Mouse (Mus musculus) thymus, postnatal 4 days (tissue): ENCODE results near the gene Zfp872.
"Not testable (repeated sequence)": the region's sequence is repeated elsewhere in the genome, so short reads cannot be mapped to it uniquely, and the experiment has no call there.

Experiments
- DNase-seq: peaks from one replicate; pipeline ENCODE4 v3.0.0; 2021

The Zfp872 gene

DNA sequence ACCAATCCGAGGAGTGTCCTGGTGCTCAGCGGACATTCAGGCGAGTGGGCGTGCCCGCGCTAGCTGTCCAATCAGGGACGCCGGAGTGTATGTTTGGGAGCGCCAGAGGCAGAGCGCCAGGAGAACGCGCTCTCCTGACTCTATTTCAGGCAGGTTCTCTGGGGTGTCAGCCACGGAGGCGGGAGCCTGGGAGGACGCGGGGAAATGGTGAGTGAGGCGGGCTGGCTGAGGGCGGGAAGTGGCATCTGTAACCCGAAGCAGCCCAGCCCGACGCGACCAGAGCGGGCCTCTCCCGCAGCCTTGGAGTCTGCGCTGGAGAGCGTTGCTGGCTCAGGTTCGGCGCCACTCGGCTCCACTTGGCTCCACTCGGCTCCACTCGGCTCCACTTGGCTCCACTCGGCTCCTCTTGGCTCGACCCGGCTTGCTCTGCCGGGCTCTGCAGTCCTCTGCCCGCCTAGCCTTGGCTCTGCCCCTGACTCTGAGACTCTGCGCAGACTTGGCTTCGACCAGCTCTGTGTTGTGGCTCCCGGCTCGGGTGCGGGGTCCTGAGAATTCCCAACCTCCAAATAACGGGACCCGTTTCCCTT, at the start of gene Zfp872:
Zfp872 (plus strand) TSS at position 66 of the 587 bp plus-strand sequence.
- DNase-seq: peak; percentile 29

DNA sequence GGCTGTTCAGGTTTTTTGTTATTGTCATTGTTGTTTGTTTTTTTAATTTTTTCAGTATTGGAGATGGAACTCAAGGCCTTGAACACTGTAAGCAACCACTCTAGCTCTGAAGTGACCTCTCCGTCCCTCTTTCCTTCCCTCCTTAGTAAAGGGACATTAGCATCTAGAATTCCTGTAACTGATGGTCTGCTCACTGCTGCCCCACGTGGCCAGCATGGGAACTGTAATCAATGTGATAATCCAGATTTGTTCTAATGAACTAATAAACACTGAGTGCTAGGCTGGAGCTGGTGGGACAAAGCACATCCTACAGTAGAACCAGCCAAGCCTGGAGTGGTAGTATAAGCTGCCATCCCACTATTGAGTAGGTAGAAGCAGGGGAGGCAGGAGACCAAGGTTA, 49.4 kb upstream of the Zfp872 start:
- DNase-seq: peak; percentile 57

DNA sequence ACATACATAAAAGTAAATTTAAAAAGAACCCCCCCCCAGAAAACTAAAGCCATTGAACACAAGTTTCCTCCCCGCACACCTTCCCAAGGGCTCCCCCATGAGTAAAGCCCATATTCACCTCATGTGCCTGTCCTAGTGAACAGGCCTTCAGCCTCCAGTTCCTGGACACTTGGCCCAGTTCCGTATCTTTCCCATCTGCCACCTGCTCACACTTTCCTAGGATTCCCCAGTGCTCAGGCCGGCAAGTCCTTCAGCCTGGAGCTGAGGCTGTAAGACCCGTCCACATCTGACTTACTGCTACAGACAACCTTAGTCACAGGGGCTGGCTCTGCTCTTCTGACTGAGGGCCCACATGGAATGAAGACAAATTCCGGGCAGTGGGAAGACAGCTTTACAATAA, 48.1 kb upstream of the Zfp872 start:
- DNase-seq: no peak

DNA sequence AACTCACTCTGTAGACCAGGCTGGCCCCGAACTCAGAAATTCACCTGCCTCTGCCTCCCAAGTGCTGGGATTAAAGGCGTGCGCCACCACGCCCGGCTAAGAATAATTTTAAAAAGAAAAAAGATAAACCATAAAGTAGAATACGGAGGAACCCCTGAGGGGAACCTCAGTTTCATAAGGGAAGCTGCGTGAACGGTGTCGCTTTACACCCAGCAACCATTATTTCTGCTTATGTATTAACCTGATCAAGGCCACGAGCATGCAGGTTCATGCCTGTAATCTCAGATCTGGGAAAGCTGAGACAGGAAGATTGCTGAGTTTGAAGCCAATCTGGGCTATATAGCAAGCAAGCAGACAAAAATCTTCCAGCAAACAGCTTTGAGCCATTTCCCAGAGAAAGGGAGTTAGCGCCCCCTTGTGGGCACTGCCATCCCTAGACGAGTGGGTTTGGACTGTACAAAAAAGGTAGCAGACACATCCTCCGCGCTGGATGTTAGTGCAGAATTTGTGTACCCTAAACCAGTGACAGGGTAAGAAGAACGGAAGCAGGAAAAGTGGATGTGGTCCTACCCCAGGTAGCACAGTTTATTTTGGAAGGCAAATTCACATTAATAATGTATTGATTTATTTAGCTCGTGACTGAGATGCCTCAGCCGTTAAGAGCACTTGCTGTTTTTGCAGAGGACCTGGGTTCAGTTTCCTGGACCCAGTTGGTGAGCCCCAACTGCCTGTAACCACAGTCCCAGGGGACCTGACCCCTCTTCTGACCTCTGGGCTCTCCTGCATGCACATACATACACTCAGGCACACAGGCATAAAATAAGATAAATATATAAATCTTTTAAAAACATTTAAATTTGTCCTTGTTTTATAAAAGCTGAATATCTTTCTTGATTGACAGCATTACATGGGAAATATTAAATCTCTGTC, 44.5 kb upstream of the Zfp872 start:
- DNase-seq: peak; percentile 97

DNA sequence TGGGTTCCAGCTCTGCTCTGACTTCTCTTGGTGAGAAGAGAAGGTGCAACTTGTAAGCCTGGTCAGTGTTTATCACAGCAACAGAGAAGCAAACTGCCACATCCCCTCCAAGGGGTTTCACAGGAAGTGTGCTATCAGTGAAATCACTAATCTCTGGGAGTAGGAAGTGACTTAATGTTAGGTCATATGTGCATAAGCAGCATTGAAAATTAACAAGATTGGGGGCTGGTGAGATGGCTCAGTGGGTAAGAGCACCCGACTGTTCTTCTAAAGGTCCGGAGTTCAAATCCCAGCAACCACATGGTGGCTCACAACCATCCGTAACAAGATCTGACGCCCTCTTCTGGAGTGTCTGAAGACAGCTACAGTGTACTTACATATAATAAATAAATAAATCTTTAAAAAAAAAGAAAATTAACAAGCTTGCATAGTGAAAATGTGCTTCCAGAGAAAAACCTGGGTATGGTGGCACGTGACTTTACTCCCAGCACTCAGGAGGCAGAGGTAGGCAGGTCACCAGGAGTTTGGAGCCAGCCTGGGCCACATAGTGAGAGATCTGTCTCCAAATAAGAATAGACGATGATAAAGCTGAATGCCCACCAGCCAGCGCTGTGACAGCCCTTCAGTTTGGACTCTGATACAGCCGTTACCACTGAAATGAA, 43.5 kb upstream of the Zfp872 start:
- no peak for DNase-seq

DNA sequence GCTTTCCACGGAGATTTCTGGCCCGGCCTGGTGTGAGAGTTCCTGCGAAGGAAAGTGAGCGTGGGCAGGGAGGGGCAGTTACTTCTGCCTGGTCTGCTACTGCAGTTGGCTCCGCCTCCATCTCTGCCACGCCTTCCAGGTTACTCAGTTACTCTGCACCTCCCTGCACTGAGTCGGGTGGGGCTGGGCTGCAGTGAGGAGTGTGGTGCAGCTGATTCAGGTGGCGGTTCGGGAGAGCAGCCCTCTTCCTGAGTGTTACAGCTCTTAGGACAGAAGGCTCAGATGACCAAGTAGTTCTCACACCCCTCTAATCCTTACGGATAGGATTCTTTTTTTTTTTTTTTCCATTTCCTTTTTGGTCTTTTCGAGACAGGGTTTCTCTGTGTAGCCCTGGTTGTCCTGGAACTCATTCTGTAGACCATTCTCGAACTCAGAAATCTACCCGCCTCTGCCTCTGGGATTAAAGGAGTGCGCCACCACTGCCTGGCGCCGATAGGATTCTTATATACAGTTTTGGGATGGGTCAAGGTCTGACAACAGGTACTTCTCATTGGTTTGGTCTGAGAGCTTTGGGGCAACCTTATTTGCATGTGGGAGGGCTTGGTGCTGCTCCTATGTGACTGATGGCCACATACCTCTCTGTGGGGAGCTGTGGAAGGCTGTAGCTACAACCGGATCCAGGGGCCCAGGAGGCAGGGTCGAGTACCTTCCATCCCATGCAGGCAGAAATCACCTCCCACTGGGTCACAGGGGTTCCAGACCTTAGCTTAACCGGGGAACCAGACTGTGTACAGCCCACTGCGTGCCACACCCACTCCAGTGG, 38.3 kb upstream of the Zfp872 start:
- DNase-seq: peak; percentile 25

DNA sequence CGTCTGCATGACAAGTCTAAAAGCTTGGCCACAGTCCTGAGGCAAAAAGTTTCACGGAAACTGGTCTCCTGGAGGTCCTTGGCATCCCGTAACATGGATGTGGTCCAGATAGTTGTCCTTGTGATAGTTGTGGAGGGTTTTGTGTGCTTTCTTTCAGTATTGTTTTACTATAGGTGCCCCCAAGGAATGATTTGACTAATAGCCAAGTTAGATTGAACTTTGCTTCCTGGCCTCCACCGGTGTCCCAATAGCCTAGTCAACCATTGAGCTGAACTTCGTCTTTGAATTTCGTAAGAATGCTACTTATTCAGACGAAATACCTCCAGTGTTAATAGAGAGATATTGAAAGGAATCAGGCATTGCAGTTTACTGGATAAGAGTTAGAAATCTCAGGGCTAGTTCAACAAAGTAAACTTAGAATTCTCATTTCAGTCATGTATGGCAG, 37.6 kb upstream of the Zfp872 start:
- not testable (repeated sequence) for DNase-seq

DNA sequence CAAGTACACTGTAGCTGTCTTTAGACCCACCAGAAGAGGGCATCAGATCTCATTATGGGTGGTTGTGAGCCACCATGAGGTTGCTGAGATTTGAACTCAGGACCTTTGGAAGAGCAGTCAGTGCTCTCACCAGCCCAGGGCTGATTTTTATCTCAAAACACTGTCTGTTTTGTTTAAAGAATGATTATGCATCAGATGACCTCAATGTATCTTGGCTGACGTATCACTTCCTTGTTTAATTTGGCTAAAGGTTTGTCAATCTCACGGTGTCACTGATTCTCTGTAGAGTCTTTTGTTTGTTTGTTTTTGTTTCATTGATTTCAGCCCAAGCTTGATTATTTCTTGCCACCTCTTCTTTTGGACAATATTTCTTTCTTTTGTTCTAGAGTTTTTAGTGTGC, 36.9 kb upstream of the Zfp872 start:
- no peak for DNase-seq

DNA sequence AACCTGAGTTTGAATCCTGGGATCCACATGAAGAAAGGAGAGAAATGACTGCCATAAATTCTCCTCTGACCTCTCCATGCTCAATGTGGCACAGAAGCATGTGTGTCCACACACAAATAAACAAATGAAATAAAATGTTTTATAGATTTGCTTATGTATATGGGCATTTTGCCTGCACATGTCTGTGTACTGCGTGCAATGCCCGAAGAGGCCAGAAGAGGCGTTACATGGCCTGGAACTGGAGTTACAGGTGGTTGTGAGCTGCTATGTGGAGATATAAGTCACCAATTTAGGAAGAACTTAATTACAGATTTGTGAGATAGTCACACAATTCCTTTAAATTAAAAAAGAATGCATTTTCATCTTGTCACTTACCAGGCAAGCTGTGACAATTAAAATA, 34.1 kb upstream of the Zfp872 start:
- DNase-seq: no peak

DNA sequence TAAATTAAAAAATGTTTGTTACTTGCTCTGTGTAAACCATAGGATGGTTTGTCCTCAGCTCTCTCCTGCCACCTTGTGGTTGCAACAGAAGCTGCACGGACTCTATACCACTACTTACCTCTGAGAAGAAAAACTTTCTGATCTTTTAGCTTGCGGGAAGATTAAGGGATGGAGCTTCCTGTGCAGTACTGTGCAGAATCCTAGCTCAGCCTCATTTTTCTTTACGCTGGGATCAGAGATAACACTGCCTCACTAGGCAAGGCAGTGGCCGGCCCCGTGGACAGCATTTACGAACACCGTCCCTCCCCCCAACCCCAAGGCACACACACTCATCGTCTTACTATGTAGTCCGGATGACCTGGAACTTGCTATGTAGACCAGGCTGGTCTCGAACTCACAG, 32.3 kb upstream of the Zfp872 start:
- DNase-seq: peak; percentile 85

DNA sequence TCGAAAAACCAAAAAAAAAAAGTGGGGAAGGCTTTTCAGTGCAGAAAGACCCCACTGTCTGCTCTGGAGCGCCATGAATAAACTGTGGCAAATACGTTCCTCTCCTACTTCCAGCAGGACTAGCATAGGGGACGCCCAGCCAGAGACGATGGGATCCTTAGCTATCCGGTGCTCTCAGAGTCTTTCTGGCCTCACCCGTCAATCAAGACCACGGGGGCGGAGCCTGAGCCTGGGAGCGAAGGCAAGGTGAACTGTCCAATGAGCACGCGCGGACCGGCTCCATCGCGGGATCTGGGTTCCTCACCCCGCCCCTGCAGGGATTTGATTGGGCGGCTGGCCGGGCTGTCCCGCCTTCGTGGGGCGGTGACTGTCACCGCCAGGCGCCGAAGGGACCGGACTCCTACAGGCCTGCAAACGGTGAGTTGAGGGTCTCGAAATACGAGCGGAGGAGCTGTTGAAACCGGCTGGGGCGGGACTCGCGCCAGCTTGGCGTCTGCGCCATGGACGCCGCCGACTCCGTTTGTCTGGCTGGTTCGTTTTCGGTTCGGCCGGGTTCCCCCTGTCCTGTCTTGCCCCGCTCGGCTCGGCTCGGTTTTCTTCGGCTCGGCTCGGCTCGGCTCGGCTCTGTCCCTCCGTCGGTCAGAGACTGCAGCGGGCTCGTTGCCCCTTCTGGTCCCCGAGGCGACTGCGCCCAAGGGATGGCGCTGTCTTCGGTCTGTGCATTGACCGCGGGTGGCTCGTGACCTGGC, 31.2 kb upstream of the Zfp872 start, which contains the start of gene Pigyl:
Pigyl (plus strand) TSS at position 350 of the 749 bp plus-strand sequence.
- DNase-seq: peak; percentile 100

DNA sequence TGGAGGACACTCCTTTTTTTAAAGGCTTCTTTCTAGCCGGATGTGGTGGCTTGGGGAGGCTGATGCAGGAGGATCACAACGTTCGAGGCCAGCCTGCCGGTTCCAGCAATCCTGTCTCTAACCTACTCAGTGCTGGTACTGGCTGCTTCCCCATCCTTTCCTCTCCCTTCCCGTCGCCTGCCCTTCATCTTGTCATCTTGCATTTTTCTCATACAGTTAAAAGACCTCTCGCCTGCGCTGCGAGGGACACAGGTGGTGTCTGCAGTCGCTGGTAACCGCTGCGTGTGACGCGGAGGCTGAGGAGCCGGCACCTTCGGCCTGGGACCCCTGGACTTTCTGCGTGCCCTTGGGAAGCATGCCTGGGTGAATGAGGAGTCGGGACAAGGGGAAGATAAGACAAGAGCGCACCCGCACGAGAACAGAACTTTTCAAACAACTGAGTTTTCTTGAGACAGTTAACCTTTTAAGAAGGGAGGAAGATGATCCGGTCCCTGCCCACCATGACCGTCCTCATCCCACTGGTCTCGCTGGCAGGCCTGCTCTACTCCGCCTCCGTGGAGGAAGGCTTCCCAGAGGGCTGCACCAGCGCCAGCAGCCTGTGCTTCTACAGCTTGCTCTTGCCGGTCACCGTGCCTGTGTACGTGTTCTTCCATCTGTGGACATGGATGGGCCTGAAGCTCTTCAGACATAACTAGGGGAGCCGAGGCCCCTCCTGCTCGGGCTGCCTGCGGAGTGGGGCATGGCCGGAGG, 30.2 kb upstream of the Zfp872 start:
- peak; percentile 28 for DNase-seq

DNA sequence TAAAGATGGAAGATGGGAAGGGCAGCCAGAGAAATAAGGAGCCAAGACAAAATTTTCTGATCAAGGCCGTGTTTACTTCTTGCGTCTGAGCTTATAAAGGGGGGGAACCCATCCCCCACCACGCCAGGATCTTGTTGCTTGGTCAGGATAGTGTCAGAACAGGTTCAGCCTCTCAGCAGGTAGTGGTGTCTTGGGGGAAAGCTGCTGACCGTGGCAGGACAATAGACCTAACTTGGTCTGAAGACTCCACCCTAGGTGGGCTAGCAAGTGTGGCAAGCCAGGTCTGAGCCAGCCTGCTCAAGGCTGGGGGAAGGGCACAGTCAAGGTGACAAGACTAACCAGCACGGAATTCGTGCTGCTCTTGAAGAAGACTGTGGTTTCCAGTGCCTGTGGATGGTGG, 26.6 kb upstream of the Zfp872 start:
- DNase-seq: no peak

DNA sequence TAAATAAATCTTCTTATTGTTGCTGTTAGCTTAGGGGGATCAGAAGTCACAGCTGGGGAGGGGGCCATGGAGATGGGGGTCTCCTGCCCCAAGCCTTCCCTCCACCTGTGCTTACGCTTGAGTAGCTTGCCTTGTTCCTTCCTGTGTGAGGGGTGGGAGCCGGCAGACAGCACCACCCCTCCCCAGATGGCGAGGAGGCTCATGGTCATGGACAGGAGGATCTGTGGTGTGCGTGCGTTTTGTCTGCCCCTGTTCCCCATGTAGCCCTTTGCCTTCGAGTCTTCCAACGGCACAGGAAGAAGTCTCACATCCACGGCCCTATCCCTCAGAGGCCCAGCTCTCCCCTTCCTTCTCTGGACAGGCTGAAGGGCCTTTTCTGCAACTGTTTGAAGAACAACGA, 25.6 kb upstream of the Zfp872 start:
- DNase-seq: no peak

DNA sequence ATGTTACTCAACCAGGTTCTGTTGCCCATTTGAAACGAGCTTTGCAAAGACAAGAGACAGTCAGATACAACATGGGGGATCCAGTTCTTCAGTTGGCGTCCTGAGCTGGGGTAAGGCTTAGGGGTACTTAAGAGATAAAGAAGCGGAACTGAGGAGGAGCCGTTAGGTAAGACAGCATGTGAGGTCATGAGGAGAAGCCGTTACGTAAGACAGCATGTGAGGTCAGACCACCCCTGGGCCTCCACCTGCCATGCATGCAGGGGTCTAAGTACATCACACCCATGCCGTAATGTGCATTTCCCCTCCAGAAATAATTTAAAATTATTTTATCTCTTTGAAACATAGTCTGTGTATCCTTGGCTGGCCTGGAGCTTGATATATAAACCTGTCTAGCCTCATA, 25.0 kb upstream of the Zfp872 start:
- no peak for DNase-seq

DNA sequence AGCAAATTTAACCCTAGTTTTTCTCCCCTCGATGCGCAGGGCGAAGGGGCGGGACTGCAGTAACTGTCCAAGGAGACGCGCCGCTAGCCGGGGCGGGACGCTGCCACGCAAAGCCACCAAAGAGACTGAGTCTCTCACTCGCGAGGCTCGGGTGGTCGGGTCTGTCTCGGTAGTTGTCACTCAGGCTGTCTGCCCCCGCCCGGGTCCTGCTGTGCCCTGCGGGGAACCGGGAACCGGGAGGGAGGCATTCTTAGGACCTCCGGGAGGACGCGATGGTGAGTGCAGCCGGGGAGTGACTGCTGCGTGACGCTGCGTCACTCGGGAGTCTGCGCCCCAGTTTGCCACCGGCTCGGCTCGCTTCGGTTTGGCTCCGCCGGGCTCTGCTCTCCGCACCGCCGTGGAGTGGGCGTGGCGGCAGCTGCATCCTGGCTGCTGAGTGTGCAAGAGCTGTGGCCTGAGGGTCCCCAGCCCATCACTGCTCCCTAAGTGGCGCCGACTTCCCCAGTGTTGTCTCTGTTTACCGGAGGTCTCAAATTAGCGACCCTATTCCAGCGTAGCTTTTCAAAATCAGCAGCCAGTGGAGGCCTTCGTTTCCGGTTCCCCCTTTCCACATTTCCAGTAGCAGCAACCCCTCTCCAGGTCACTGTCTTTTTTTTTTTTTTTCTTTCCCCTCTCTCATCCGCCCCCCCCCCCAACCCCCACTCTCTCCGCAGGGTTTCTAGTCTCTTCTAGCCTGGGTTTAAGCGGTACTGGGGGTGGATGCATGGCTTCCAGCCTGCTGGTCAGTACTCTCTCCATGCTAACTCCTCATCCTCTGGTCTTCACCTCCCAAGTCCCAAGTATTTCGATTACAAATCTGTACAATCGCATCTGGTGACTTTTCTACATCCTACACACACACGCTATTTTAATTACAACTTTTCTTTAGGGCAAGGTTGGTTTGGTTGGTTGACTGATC, 22.9 kb upstream of the Zfp872 start:
- peak; percentile 75 for DNase-seq

DNA sequence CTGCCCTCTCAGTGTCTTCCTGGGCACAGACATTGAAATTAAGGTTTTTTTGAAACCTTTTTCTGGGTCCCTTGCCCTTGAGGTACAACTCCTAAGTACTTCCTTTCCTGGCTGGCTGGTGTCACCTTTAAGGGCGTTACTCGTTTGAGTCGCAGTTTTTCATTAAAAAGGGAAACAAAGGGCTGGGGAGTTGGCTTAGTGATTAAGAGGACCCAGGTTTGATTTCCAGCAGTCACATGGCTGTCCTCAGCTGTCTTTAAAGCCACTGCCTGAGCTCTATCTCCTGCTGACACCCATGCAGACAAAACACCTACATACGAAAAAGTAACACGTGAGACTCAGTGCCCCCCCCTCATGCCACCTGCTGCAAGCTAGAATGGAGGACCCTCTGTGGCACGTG, 21.9 kb upstream of the Zfp872 start:
- DNase-seq: no peak

DNA sequence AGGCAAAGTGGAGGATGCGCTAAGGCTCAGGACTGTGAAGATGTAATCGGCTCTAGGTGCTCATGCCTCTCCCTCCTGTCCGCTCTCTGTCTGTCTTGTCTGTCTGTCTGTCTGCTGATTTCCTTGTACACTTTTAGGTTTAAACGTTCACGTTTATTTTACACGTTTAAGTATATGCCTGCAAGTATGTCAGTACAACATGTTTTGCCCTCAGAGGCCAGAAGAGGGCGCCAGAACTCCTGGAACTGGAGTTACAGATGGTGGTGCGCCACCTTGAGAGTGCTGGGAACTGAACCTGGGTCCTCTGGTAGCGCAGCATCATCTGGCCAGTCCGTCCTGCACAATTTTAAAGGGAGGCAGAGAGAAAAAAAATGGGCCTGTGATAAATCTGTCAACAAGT, 21.2 kb upstream of the Zfp872 start:
- DNase-seq: peak; percentile 29

DNA sequence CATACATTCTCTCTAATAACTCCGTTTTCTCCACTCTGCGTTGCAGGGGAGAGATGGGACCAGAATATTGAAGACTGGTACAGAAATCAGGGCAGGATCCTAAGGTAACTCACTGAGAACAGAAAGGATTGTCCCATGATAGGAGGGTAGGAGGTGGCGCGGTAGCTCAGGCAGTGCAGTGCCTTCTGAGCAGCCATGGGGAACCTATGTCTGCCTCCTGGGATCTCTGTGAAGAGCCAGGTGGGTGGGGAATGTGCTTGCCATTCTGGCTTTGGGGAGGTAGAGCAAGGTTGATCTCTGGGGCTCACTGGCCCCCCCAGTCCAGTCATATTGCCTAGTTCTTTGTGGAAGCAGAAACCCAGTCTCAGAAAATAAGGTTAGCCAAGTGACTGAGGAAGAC, 20.1 kb upstream of the Zfp872 start:
- DNase-seq: no peak

DNA sequence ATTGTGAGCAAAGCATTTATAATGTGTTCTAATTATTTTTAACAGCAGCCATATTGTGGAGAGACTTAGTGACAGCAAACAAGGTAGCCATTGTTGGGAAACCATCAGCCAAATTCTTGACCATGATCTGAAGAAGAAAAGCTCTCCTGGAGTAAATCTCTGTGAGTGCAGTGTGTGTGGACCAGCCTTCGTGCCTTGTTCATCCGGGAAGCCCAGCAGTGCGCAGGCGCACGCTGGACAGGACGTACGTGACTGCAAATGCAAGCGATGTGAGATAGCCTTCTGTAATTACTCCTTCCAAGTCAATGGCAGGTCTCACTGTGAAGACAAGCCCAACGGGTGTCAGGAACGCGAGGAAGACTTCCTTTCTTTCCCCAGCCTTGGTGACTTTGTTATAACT, 18.6 kb upstream of the Zfp872 start:
- DNase-seq: no peak
